Mouse (Mus musculus) midbrain, embryonic 11.5 days (tissue): Measurements from ENCODE around the gene Fkbp8. TPM values are rescaled to one million over a fixed set of nuclear protein-coding genes. Genes with fewer than 3 reads are reported as not detected.
A peak's percentile ranks its signal among the peaks of the same experiment; 100 is the strongest.

Source experiments
- ATAC-seq: fragments of 200-750 bp; cut with Nextera tagmentation; 2 replicates; pipeline ENCODE4 v1.8.0; 2017; ENCODE audit warnings: moderate TSS enrichment, moderate library complexity; ENCODE audit not compliant: low FRiP score
- DNase-seq: peaks from one replicate; pipeline ENCODE4 v3.0.0; 2015; ENCODE audit warnings: low spot score; ENCODE audit errors: missing footprints
- H3K27ac ChIP-seq: fragments of 300-500 bp; sonication (generic); 2 replicates; pipeline ENCODE4 v1.5.1; 2014; ENCODE audit warnings: low read depth, low read length
- H3K27me3 ChIP-seq: fragments of 300-500 bp; sonication (generic); 2 replicates; pipeline ENCODE4 v1.6.1; 2014; ENCODE audit warnings: mild to moderate bottlenecking, low read length, moderate library complexity, mixed read lengths; ENCODE audit not compliant: control insufficient read depth, insufficient read depth
- H3K36me3 ChIP-seq: fragments of 300-500 bp; sonication (generic); 2 replicates; pipeline ENCODE4 v1.6.1; 2014; ENCODE audit warnings: mild to moderate bottlenecking, low read length, moderate library complexity, mixed read lengths; ENCODE audit not compliant: control insufficient read depth, insufficient read depth
- H3K4me1 ChIP-seq: fragments of 300-500 bp; sonication (generic); 2 replicates; pipeline ENCODE4 v1.6.1; 2014; ENCODE audit warnings: low read length; ENCODE audit not compliant: control insufficient read depth, insufficient read depth
- H3K4me2 ChIP-seq: fragments of 300-500 bp; sonication (generic); 2 replicates; pipeline ENCODE4 v1.6.1; 2014; ENCODE audit warnings: mild to moderate bottlenecking, moderate library complexity
- H3K4me3 ChIP-seq: fragments of 300-500 bp; sonication (generic); 2 replicates; pipeline ENCODE4 v1.5.1; 2014; ENCODE audit warnings: low read depth, low read length
- H3K9ac ChIP-seq: fragments of 300-500 bp; sonication (generic); 2 replicates; pipeline ENCODE4 v1.6.1; 2014; ENCODE audit warnings: low read length
- H3K9me3 ChIP-seq: fragments of 300-500 bp; sonication (generic); 2 replicates; pipeline ENCODE4 v1.6.1; 2016; ENCODE audit warnings: low read length; ENCODE audit not compliant: control insufficient read depth
- WGBS: fragments of 180-500 bp; shearing (Covaris S2); extraction: QIAGEN DNeasy Blood & Tissue Kit; methylation state at CpG from one replicate; pipeline ENCODE4 v1.1.7; 2014; 5-methylcytosine and 5-hydroxymethylcytosine counted together
- polyA plus RNA-seq: library from polyadenylated mRNA; unstranded; fragments of >200 nt; fragmentation: Nextera tagmentation; extraction: Ambion mirVana; gene quantifications from 2 replicates; pipeline ENCODE4 v1.2.1, GENCODE M21; 2014

Gene Fkbp8
- polyA plus RNA-seq, 1 experiment from 2014 or later: 215 TPM

- Histone ChIP-seq H3K27ac (no peak overlapping the region), H3K9me3 (no peaks in the 10 kb centered on the region), H3K27me3 (no peaks in the 10 kb centered on the region), H3K9ac (no peak overlapping the region), H3K36me3 (peaks cover 3% of the 10 kb centered on the region; the same call in 1 of the 2 replicates), H3K4me1 (no peaks in the 10 kb centered on the region), H3K4me3 (no peak overlapping the region), H3K4me2 (no peak overlapping the region)
- peak; percentile 19 for DNase-seq
- ATAC-seq: no peak
Measured at GRCm38 (mm10) chr8:70570360-70570759, 42.8 kb downstream of the Fkbp8 start.

- Histone ChIP-seq H3K4me3 (no peak overlapping the region), H3K4me1 (no peaks in the 10 kb centered on the region), H3K4me2 (no peak overlapping the region), H3K9ac (no peak overlapping the region), H3K27ac (no peak overlapping the region), H3K9me3 (no peaks in the 10 kb centered on the region), H3K36me3 (peaks cover 3% of the 10 kb centered on the region; the same call in 1 of the 2 replicates), H3K27me3 (no peaks in the 10 kb centered on the region)
- DNase-seq: no peak
- WGBS: 84% methylated on average over 6 of the region's 6 CpGs
- ATAC-seq: no peak
Measured at GRCm38 (mm10) chr8:70570990-70571389, 43.5 kb downstream of the Fkbp8 start.

- DNase-seq (no peak), ATAC-seq (no peak)
- H3K9me3 ChIP-seq: no peaks in the 10 kb centered on the region
- H3K4me3 ChIP-seq: no peak overlapping the region
- no peak overlapping the region for H3K4me2 ChIP-seq
- H3K36me3 ChIP-seq: peaks cover 5% of the 10 kb centered on the region; the same call in 1 of the 2 replicates
- no peaks in the 10 kb centered on the region for H3K4me1 ChIP-seq
- H3K27ac ChIP-seq: no peak overlapping the region
- no peaks in the 10 kb centered on the region for H3K27me3 ChIP-seq
- no peak overlapping the region for H3K9ac ChIP-seq
Measured at GRCm38 (mm10) chr8:70574302-70574701, 46.8 kb downstream of the Fkbp8 start.

GRCm38 (mm10) chr8:70574915-70575314, 47.4 kb downstream of the Fkbp8 start:
- Histone ChIP-seq H3K4me1 (no peaks in the 10 kb centered on the region), H3K9me3 (no peaks in the 10 kb centered on the region), H3K36me3 (peaks cover 5% of the 10 kb centered on the region; the same call in 1 of the 2 replicates), H3K27ac (no peak overlapping the region), H3K27me3 (no peaks in the 10 kb centered on the region), H3K4me3 (no peak overlapping the region), H3K9ac (no peak overlapping the region), H3K4me2 (no peak overlapping the region)
- 85% methylated on average over 4 of the region's 4 CpGs for WGBS
- DNase-seq (no peak), ATAC-seq (no peak)

- H3K9ac ChIP-seq: no peak overlapping the region
- ATAC-seq (no peak), DNase-seq (no peak)
- H3K9me3 ChIP-seq: no peaks in the 10 kb centered on the region
- WGBS: 89% methylated on average over 3 of the region's 3 CpGs
- no peak overlapping the region for H3K27ac ChIP-seq
- H3K4me1 ChIP-seq: no peaks in the 10 kb centered on the region
- H3K4me2 ChIP-seq: no peak overlapping the region
- H3K4me3 ChIP-seq: no peak overlapping the region
- H3K36me3 ChIP-seq: peaks cover 14% of the 10 kb centered on the region
- no peaks in the 10 kb centered on the region for H3K27me3 ChIP-seq
Measured at GRCm38 (mm10) chr8:70577207-70577606, 49.7 kb downstream of the Fkbp8 start.

- no peaks in the 10 kb centered on the region for H3K9me3 ChIP-seq
- no peak overlapping the region for H3K27ac ChIP-seq
- ATAC-seq (no peak), DNase-seq (peak; percentile 8)
- H3K36me3 ChIP-seq: peaks cover 15% of the 10 kb centered on the region
- 95% methylated on average over 18 of the region's 18 CpGs for WGBS
- H3K9ac ChIP-seq: no peak overlapping the region
- no peaks in the 10 kb centered on the region for H3K4me1 ChIP-seq
- H3K27me3 ChIP-seq: no peaks in the 10 kb centered on the region
- no peak overlapping the region for H3K4me2 ChIP-seq
- H3K4me3 ChIP-seq: no peak overlapping the region
Measured at GRCm38 (mm10) chr8:70583476-70584387, 56.2 kb downstream of the Fkbp8 start.

- H3K27ac ChIP-seq: no peak overlapping the region
Measured at GRCm38 (mm10) chr8:70584606-70585257, 57.2 kb downstream of the Fkbp8 start.

More at GRCm38 (mm10) chr8:70584606-70585257, 57.2 kb downstream of the Fkbp8 start:
- H3K4me2 ChIP-seq: no peak overlapping the region
- ATAC-seq: peak; percentile 61
- no peak overlapping the region for H3K9ac ChIP-seq
- no peak for DNase-seq
- no peaks in the 10 kb centered on the region for H3K9me3 ChIP-seq
- H3K27me3 ChIP-seq: no peaks in the 10 kb centered on the region
- no peak overlapping the region for H3K4me3 ChIP-seq
- WGBS: 89% methylated on average over 9 of the region's 9 CpGs
- H3K4me1 ChIP-seq: no peaks in the 10 kb centered on the region
- H3K36me3 ChIP-seq: peaks cover 14% of the 10 kb centered on the region
